Mouse (Mus musculus): ENCODE measurements around the gene Foxn1.

- TF ChIP-seq CTCF (IDR thresholded peaks at IDR 0.05; ENCODE audit: low read depth) (no peak), EP300 (IDR thresholded peaks at IDR 0.05; ENCODE audit: low read depth) (no peak)
Observed at GRCm38 (mm10) chr11:78343381-78344327, 42.7 kb downstream of the Foxn1 start, which contains the start of gene Unc119.
